Mouse (Mus musculus) frontal cortex, postnatal 10 days (tissue): ENCODE data around the gene Ildr1.

Experiments used
- DNase-seq, 2 experiments: peaks; one replicate each; pipeline ENCODE4 v3.0.0; 2022; ENCODE audit warnings: low spot score in 2 of 2, mixed read lengths in 1 of 2

Gene Ildr1

GRCm38 (mm10) chr16:36700484-36700883 lies 6.7 kb downstream of the Ildr1 start:
- no peak for DNase-seq

GRCm38 (mm10) chr16:36707702-36708423 lies 14.1 kb downstream of the Ildr1 start:
- no peak for DNase-seq

- DNase-seq, result no peak
Measured at GRCm38 (mm10) chr16:36708751-36709150, 15.0 kb downstream of the Ildr1 start.

GRCm38 (mm10) chr16:36709405-36709804 lies 15.6 kb downstream of the Ildr1 start:
- DNase-seq, result no peak

GRCm38 (mm10) chr16:36710794-36711193 lies 17.0 kb downstream of the Ildr1 start:
- no peak for DNase-seq

DNA sequence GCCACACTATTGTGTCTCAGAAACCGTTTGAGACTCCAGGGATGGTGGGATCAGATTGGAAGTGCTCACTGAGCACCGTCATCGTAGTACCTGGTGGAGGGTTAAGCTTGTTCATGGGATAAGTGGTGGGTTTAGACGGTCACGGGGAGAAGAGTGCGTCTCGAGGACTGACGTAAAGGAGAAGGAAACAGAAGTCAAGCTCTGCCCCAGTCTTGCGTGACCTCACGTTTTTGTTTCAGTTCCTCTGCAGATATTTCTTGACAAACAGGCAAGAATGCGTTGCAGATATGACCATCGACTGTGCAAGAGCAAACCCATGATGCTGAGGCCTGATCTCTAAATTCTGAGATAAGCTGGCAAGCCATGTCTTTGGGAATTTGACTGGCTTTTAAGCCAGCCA lies 18.0 kb downstream of the Ildr1 start:
- DNase-seq, result no peak

GRCm38 (mm10) chr16:36717481-36717880 lies 23.7 kb downstream of the Ildr1 start:
- DNase-seq, result no peak

GRCm38 (mm10) chr16:36718637-36719036 lies 24.9 kb downstream of the Ildr1 start:
- no peak for DNase-seq

DNA sequence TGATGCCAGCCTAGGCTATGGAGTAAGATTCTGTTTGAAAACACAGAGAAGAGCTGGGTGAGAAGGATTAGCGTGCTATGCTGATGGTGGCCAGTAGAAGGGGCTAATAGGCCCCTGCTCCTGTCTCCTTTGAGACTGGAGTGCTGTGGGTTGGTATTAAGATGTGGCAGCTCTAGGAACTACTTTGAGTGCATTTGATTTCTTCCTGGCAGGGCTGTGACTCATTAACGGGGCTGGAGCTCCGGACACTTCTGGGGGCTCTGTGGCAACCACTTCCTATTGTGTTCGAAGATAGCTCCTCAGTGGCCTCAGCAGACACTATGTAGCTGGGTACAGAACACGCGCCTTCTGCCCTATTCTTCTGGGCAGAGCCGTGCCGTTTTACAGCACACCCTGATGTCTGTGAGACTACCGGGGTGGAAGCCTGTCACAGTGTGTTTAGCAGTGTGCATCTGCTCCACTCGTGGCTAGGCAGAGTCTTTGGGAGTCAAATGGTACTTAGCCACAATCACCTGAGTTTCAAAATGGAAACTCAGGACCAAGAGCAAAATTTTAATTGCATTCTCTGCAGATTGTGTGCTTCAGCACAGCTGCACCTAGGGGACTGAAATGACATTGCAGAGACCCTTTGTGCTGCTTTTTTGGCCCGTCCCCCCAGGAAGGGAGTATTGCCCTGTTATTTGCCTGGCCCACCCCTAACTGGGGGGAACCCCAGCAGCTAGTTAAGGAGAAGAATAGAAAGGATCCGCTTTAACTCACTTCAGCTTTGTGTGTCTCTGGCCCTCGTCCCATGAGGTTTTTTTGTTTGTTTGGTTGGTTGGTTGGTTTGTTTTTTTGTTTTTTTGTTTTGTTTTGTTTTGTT lies 26.6 kb downstream of the Ildr1 start:
- DNase-seq, result no peak

- DNase-seq, result no peak
Measured at GRCm38 (mm10) chr16:36722739-36723138, 29.0 kb downstream of the Ildr1 start.

GRCm38 (mm10) chr16:36723880-36724443 lies 30.2 kb downstream of the Ildr1 start:
- DNase-seq, result no peak

GRCm38 (mm10) chr16:36728959-36729358 lies 35.2 kb downstream of the Ildr1 start:
- DNase-seq, result no peak

GRCm38 (mm10) chr16:36732572-36732971 lies 38.8 kb downstream of the Ildr1 start:
- DNase-seq, result no peak

- DNase-seq, result no peak
Measured at GRCm38 (mm10) chr16:36733827-36734226, 40.0 kb downstream of the Ildr1 start.

DNA sequence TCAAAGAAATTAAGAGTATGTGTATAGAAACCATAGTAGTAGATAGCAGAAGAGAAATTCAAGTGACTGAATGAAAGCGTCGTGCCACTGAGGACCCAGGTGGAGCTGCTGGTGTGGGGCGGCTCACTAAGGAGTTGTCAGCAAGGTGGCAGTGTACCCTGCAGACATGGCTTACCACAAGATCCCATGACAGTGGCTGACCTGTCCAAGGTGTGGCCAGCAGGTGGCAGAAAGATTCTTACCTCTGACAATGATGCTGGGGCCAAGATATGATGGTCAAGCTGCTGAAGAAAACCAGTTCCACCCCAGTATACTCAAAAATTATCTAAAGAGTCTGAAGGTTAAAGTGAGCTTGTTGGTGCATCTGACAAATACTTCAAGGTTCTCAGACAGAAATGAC lies 41.6 kb downstream of the Ildr1 start:
- no peak for DNase-seq

DNA sequence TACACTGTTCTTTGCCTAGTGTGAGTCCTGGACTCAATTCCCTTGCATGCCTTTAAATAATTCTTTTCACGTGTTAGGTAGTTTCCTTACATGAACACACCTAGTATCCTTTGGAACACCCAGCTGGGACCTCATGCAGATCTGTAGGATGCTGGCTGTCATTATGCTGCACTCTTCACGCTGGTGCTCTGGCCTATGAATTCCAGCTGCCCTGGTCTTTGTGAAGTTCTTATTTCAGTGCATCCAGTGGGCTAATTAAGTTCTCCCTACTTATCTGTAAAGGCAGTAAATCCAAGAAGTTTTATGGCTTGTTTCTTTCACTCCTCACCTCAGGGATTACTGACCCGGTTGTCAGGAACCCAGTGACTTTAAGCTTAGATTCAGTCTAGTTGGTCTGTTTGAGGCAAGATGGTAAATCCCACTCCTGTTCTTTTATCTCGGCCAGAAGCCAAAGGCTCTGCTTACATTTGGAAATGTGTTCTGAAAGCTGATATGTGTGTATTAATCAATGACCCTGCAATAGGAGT lies 45.7 kb downstream of the Ildr1 start:
- no peak for DNase-seq

DNA sequence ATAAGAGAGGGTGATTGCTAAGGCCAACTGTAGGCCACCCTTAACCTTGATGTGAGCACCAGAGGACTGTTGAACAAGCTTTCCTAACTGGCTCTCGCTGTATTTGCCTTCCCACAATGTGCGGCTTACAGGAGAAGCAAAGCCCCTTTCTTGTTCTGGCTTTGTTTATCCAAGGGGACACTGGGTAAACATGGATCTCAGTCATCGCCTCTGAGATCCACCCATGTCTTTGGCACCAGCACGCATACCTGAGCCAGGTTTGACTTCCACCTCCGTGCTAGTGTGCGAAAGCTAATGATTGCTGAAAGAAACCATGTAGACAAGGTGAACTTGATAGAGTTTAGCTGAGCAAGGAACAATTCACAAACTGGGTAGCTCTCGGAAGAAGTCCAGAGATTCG lies 49.8 kb downstream of the Ildr1 start:
- no peak for DNase-seq

DNA sequence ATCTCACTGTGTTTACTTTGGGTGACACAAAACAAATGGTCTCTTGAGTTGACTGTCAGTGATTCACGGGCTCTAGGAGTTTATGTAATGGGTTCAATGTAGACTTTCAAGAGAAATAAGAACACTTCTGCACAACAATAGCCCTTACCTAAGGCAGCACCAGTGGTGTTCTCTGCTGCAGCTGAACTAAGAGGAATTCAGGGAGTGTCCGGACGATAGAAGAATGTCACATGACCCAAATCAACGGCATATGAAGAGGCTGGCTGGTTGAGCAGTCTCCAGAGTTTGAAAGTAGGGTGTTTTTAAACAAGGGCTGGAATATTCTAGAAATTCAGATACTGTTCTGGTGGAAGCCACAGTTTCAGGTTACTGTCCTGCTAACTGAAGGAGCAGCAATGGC lies 53.3 kb downstream of the Ildr1 start:
- no peak for DNase-seq

GRCm38 (mm10) chr16:36747767-36748166 lies 54.0 kb downstream of the Ildr1 start:
- DNase-seq, result no peak

- DNase-seq, result no peak
Measured at GRCm38 (mm10) chr16:36751979-36752378, 58.2 kb downstream of the Ildr1 start.

- no peak for DNase-seq
Measured at GRCm38 (mm10) chr16:36770191-36770771, 76.5 kb downstream of the Ildr1 start.

DNA sequence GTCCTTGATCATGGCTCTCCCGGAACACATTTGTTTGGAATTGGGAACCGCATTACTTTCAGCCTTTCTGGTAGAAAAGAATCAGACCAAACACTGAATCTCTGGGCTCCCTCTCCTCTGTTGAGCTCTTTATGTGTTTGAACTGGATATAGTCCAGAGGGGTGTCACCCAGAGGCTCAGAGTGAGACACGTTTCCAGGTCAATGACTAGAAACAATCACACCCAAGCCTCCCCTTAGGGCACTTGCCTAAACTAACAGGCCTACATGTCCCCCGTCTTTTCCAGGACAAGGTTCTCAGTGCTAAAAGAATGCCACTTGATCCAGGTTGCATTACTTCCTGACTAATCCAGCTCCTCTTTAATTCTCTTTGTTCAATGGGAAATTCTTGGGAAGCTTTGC lies 77.1 kb downstream of the Ildr1 start:
- DNase-seq, result peak in 1 of 2 experiments; percentile 25
